Mouse (Mus musculus) forebrain, embryonic 11.5 days (tissue): ENCODE results near the gene AC141477.1. TPM values are rescaled to one million over a fixed set of nuclear protein-coding genes. Genes with fewer than 3 reads are reported as not detected.

Source experiments
- ATAC-seq: fragments of 200-750 bp; cut with Nextera tagmentation; replicated peaks from 2 replicates; pipeline ENCODE4 v1.8.0; 2017; ENCODE audit warnings: moderate TSS enrichment; ENCODE audit not compliant: low FRiP score
- DNase-seq: peaks from one replicate; pipeline ENCODE4 v3.0.0-alpha.2; 2017; ENCODE audit warnings: low spot score
- H3K27ac ChIP-seq: fragments of 300-500 bp; sonication (generic); 2 replicates; pipeline ENCODE4 v1.5.1; 2014; ENCODE audit warnings: low read depth, low read length
- H3K27me3 ChIP-seq: fragments of 300-500 bp; sonication (generic); 2 replicates; pipeline ENCODE4 v1.6.1; 2014; ENCODE audit warnings: mild to moderate bottlenecking, low read length, mixed read lengths; ENCODE audit not compliant: control insufficient read depth, insufficient read depth
- H3K36me3 ChIP-seq: fragments of 300-500 bp; sonication (generic); 2 replicates; pipeline ENCODE4 v1.6.1; 2014; ENCODE audit warnings: mild to moderate bottlenecking, low read length, moderate library complexity, mixed read lengths; ENCODE audit not compliant: control insufficient read depth, insufficient read depth
- H3K4me1 ChIP-seq: fragments of 300-500 bp; sonication (generic); replicated peaks from 2 replicates; pipeline ENCODE4 v1.6.1; 2014; ENCODE audit warnings: low read length, mixed read lengths; ENCODE audit not compliant: control insufficient read depth, insufficient read depth
- H3K4me2 ChIP-seq: fragments of 300-500 bp; sonication (generic); 2 replicates; pipeline ENCODE4 v1.6.1; 2014; ENCODE audit warnings: low read depth, mild to moderate bottlenecking, low read length, moderate library complexity, mixed read lengths; ENCODE audit not compliant: severe bottlenecking
- H3K4me3 ChIP-seq: fragments of 300-500 bp; sonication (generic); 2 replicates; pipeline ENCODE4 v1.5.1; 2014; ENCODE audit warnings: low read depth, low read length
- H3K9ac ChIP-seq: fragments of 300-500 bp; sonication (generic); 2 replicates; pipeline ENCODE4 v1.6.1; 2014; ENCODE audit warnings: low read length
- H3K9me3 ChIP-seq: fragments of 300-500 bp; sonication (generic); 2 replicates; pipeline ENCODE4 v1.6.1; 2016; ENCODE audit warnings: low read length, mixed read lengths; ENCODE audit not compliant: control insufficient read depth
- WGBS: fragments of 180-500 bp; shearing (Covaris S2); extraction: QIAGEN DNeasy Blood & Tissue Kit; methylation state at CpG from one replicate; pipeline ENCODE4 v1.1.7; 2014; 5-methylcytosine and 5-hydroxymethylcytosine counted together
- polyA plus RNA-seq: library from polyadenylated mRNA; unstranded; fragments of >200 nt; fragmentation: Nextera tagmentation; extraction: Ambion mirVana; gene quantifications from 2 replicates; pipeline ENCODE4 v1.2.1, GENCODE M21; 2014

Gene AC141477.1
- not detected in 2 replicates for polyA plus RNA-seq

DNA sequence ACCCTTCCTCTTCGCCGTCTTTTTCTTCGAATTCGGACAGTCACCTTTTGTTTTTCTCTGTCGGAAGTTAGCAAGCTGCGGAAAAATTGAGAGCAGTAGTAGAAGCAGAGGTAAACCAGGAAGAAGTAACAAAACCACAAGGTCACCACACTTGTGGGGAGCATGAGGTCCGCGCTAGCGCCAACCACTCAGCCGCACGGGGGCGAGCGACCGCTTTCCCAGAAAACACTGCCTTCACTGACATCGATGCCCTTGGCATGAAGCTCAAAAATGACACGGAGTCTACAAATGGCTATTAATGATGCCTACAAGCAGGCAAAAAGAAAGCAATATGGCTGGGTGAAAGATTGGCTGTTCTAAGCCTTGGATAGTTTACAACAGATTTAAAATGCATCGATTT lies at the start of gene AC141477.1:
Gene AC141477.1, minus strand, starts transcription at position 164 of the 400 bp plus-strand sequence.
- H3K9me3 ChIP-seq: no peaks in the 10 kb centered on the region
- no peak within 1 kb of the TSS for H3K4me3 ChIP-seq
- 94% methylated on average over 17 of the region's 17 CpGs for WGBS
- no peaks in the 10 kb centered on the region for H3K4me1 ChIP-seq
- H3K4me2 ChIP-seq: no peak within 1 kb of the TSS; the same call in 1 of the 2 replicates
- ATAC-seq: no peak
- peaks cover 3% of the 10 kb centered on the region; the same call in 1 of the 2 replicates for H3K36me3 ChIP-seq
- no peak for DNase-seq
- H3K9ac ChIP-seq: no peak within 1 kb of the TSS
- H3K27me3 ChIP-seq: no peaks in the 10 kb centered on the region
- H3K27ac ChIP-seq: no peak within 1 kb of the TSS

DNA sequence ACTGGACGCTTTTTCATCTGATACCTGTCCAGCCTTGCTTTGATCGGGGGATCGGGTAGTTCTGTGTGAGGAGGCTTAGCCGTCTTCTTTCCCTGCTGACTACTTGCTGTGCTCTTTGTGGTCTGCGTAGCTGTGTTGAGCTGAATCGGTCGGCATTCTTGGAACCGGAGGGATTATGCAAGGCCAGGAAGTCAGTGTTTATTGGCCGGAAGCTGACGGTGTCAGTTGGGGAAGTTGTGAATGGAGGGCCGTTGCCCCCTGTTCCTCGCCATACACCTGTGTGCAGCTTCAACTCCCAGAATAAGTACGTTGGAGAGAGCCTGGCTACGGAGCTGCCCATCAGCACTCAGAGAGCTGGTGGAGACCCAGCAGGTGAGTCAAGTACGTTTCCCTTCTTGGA lies 49.0 kb upstream of the AC141477.1 start:
- Histone ChIP-seq H3K27ac (no peak overlapping the region), H3K9ac (no peak overlapping the region), H3K4me2 (no peak overlapping the region), H3K27me3 (no peaks in the 10 kb centered on the region), H3K4me1 (no peaks in the 10 kb centered on the region), H3K4me3 (no peak overlapping the region), H3K9me3 (no peaks in the 10 kb centered on the region), H3K36me3 (peaks cover 14% of the 10 kb centered on the region)
- DNase-seq (no peak), ATAC-seq (no peak)
- 96% methylated on average over 15 of the region's 15 CpGs for WGBS

DNA sequence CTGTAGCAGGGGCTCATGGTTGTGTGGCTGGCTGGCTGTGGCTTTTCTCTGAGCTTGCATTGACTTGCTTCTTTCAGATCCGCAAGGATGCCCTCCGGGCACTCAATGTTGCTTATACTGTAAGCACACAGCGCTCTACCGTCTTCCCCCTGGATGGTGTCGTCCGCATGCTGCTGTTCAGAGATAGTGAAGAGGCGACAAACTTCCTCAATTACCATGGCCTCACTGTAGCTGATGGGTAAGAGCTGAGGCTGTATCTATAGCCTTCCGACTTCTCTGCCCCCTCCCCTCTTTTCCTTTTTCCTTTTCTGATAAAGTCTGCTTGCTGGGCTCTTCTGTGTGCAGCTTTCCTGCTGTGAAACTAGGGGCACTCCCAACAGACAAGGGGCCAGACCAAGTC lies 48.0 kb upstream of the AC141477.1 start:
- 95% methylated on average over 8 of the region's 8 CpGs for WGBS
- Histone ChIP-seq H3K9ac (no peak overlapping the region), H3K27ac (no peak overlapping the region), H3K4me3 (no peak overlapping the region), H3K36me3 (peaks cover 15% of the 10 kb centered on the region), H3K4me1 (no peaks in the 10 kb centered on the region), H3K27me3 (no peaks in the 10 kb centered on the region), H3K4me2 (no peak overlapping the region), H3K9me3 (no peaks in the 10 kb centered on the region)
- no peak for ATAC-seq
- DNase-seq: no peak

DNA sequence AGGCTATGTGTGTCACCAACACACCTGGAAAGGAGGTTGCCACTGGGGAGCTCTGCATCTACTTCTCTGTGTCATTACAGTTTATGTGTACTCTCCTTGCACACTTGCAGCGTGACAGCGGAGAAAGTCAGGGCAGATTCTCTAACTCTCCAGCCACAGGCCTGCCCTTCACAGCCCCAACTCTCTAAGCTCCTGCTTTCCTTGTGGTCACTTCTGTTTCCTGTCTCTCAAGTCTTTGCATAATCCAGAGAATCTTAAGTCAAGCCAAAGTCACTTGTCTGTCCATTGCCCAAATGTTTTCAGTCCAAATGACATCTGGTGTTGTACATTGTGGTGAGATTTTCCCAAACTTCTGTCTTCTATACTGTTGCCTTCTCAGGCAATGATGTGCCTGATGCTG lies 46.1 kb upstream of the AC141477.1 start:
- no peak overlapping the region for H3K4me2 ChIP-seq

DNA sequence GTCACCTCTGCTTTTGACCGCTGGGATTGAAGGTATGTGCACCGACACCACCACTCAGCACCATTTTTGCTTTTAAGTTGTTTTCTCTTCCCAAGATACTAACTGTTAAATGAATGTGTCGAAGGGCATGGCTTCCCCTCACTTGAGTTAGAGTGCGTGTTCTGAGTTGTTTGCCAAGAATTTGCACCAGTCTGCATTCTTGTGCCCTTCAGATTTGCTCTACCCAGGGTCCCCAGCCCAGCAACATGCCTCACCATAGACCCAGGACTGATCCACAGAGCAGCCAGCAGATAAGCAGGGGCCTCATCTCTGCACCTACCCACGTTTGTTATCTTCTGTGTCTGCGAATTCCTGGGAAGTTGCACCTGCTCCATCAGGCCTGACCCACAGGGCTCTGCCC lies 41.2 kb upstream of the AC141477.1 start:
- Histone ChIP-seq H3K36me3 (peaks cover 18% of the 10 kb centered on the region), H3K9ac (no peak overlapping the region), H3K9me3 (no peaks in the 10 kb centered on the region), H3K4me1 (no peaks in the 10 kb centered on the region), H3K4me3 (no peak overlapping the region), H3K4me2 (no peak overlapping the region), H3K27me3 (no peaks in the 10 kb centered on the region), H3K27ac (no peak overlapping the region)
- DNase-seq: no peak
- ATAC-seq: no peak
- WGBS: 95% methylated on average over 6 of the region's 6 CpGs

More for the DNA sequence above, 46.1 kb upstream of the AC141477.1 start:
- Histone ChIP-seq H3K4me1 (no peaks in the 10 kb centered on the region), H3K36me3 (peaks cover 22% of the 10 kb centered on the region), H3K9ac (no peak overlapping the region), H3K4me3 (no peak overlapping the region), H3K27ac (no peak overlapping the region), H3K27me3 (no peaks in the 10 kb centered on the region), H3K9me3 (no peaks in the 10 kb centered on the region)
- DNase-seq (no peak), ATAC-seq (no peak)
- WGBS: 100% methylated on average over 2 of the region's 2 CpGs

DNA sequence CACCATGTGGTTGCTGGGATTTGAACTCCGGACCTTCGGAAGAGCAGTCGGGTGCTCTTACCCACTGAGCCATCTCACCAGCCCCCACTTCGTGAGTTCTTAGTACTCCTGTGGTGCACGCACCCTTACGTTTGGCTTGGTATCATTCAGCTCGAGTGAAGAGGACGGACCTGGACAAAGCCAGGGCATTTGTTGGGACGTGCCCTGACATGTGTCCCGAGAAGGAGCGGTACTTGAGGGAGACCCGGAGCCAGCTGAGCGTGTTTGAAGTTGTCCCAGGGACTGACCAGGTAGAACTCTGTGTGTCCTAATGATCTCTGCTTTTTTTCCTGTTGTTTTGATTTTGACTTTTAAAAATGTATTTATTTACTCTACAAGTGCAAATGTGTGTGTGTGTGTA lies 40.6 kb upstream of the AC141477.1 start:
- no peak for ATAC-seq
- WGBS: 95% methylated on average over 13 of the region's 13 CpGs
- H3K27me3 ChIP-seq: no peaks in the 10 kb centered on the region
- H3K9ac ChIP-seq: no peak overlapping the region
- no peaks in the 10 kb centered on the region for H3K4me1 ChIP-seq
- no peak overlapping the region for H3K4me3 ChIP-seq
- DNase-seq: no peak
- H3K36me3 ChIP-seq: peaks cover 18% of the 10 kb centered on the region
- H3K4me2 ChIP-seq: no peak overlapping the region
- H3K27ac ChIP-seq: no peak overlapping the region
- H3K9me3 ChIP-seq: no peaks in the 10 kb centered on the region

DNA sequence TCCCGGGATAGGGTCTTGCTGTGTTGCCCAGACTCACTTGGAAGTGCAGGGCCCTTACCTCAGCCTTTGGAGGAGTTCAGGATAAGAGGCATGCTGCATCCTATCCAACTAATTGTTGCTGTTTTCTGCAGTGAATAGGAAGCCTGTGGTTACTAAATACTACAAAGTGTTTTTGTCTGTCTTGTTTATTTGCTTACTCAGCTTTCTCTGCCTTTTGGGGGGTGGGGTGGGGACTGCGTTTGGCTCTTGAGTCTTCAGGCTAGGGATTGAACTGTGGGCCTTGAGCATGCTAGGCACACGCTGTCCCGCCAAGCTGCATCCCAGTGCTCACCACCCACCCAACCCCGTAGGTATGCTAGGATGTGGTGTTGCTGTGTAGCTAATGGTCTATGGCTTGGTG lies 33.5 kb upstream of the AC141477.1 start:
- Histone ChIP-seq H3K4me1 (no peaks in the 10 kb centered on the region), H3K27ac (no peak overlapping the region), H3K9me3 (no peaks in the 10 kb centered on the region), H3K9ac (no peak overlapping the region), H3K27me3 (no peaks in the 10 kb centered on the region), H3K36me3 (peaks cover 14% of the 10 kb centered on the region), H3K4me2 (no peak overlapping the region), H3K4me3 (no peak overlapping the region)
- WGBS: 98% methylated on average over 5 of the region's 5 CpGs
- ATAC-seq (no peak), DNase-seq (no peak)

DNA sequence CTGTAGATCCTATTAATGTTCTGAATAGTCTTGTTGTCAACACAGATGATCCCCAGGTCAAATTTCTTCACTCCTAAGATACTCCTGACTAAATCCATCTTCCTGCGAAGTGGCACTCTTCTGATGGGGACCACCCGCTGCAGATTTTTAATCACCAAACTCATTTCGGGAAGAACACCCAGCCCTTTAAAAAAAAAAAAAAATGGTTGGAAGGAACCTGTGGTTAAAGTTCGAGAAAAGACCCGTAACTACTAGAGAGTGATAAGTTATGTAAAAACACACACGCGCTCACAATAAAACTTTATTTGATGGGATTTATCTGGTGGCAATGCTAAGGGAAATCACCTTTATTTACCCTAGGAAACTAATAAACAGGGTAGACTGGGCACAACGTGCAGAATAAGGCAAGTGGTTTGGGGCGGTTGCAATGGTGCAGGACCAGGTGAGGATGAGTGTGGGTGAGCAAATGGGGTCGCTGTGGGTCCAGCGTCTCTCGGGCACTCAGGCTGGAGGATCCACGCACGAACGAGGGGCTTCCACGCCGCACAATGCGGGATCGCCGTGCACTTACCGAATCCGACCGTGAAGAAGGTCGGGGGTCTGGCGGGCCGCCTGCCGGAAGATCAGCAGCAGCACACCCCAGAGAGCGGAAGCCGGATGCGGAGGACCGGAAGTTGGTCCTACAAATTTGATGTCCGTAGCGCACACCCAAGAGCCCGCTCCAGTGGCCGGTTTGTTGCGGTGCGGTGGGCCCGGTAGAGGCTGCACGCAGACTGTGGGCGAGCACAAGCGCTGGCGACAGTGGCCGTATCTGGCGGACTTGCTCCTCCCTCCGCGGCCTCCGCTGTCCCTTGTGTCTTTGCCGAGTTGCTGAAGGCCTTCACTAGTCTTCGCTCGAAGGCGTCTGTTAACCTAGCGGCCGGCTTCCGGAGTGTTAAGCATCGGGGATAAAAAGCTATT lies 28.2 kb upstream of the AC141477.1 start, which contains the start of the genes Mcm3ap and Ybey:
Gene Mcm3ap, plus strand, starts transcription at position 725 of the 960 bp plus-strand sequence.
Gene Ybey, minus strand, starts transcription at position 912 of the 960 bp plus-strand sequence.
- H3K4me2 ChIP-seq: peak within 1 kb of the TSS; percentile 66
- H3K4me1 ChIP-seq: peaks cover 3% of the 10 kb centered on the region; the same call in 1 of the 2 replicates
- H3K9me3 ChIP-seq: no peaks in the 10 kb centered on the region
- H3K36me3 ChIP-seq: peaks cover 6% of the 10 kb centered on the region; the same call in 1 of the 2 replicates
- WGBS: 2% methylated on average over 55 of the region's 55 CpGs
- ATAC-seq (peak; percentile 97), DNase-seq (peak; percentile 95)
- peak within 1 kb of the TSS; percentile 54 for H3K4me3 ChIP-seq
- H3K27me3 ChIP-seq: no peaks in the 10 kb centered on the region
- H3K27ac ChIP-seq: peak within 1 kb of the TSS; percentile 80; the same call in 1 of the 2 replicates
- H3K9ac ChIP-seq: peak within 1 kb of the TSS; percentile 91
